Mouse (Mus musculus) myocyte (in vitro differentiated cells): Measurements from ENCODE around the gene En2. TPM values are rescaled to one million over a fixed set of nuclear protein-coding genes. Genes with fewer than 3 reads are reported as not detected.

Source experiments
- H3K27me3 ChIP-seq: one replicate; pipeline ENCODE4 v1.6.1; 2011; ENCODE audit not compliant: control insufficient read depth, insufficient read depth, insufficient read length
- H3K36me3 ChIP-seq: one replicate; pipeline ENCODE4 v1.6.1; 2011; ENCODE audit not compliant: control insufficient read depth, insufficient read depth
- H3K4me2 ChIP-seq: one replicate; pipeline ENCODE4 v1.6.1; 2011; ENCODE audit warnings: low read depth, control low read depth
- H3K4me3 ChIP-seq: one replicate; pipeline ENCODE4 v1.5.1; 2011; ENCODE audit warnings: mild to moderate bottlenecking, control low read depth, moderate library complexity
- H3K79me2 ChIP-seq: one replicate; pipeline ENCODE4 v1.6.1; 2011; ENCODE audit not compliant: control insufficient read depth, insufficient read depth
- H3ac ChIP-seq: one replicate; pipeline ENCODE4 v1.6.1; 2011; ENCODE audit not compliant: control insufficient read depth, insufficient read length
- CEBPB ChIP-seq: IDR thresholded peaks from 2 replicates; pipeline ENCODE4 v1.6.1; 2011; ENCODE audit warnings: mild to moderate bottlenecking, moderate library complexity; ENCODE audit not compliant: poor library complexity, insufficient read depth, severe bottlenecking
- E2F4 ChIP-seq: IDR thresholded peaks from one replicate; pipeline ENCODE4 v1.6.1; 2011; ENCODE audit warnings: mild to moderate bottlenecking, control low read depth, moderate library complexity; ENCODE audit not compliant: insufficient read depth
- MAX ChIP-seq: IDR thresholded peaks from one replicate; pipeline ENCODE4 v1.6.1; 2011; ENCODE audit warnings: low read depth, mild to moderate bottlenecking, control low read depth
- MYOD1 ChIP-seq, 3 experiments: IDR thresholded peaks; one replicate each; pipeline ENCODE4 v1.6.1; 2011; ENCODE audit warnings: control low read depth in 2 of 3, low read depth in 2 of 3, mild to moderate bottlenecking in 2 of 3, moderate library complexity in 1 of 3; ENCODE audit not compliant: insufficient read length in 2 of 3, control insufficient read depth in 1 of 3
- MYOG ChIP-seq, 3 experiments: IDR thresholded peaks; one replicate each; pipeline ENCODE4 v1.6.1; 2011; ENCODE audit warnings: control low read depth in 2 of 3, low read depth in 2 of 3, mild to moderate bottlenecking in 2 of 3; ENCODE audit not compliant: insufficient read length in 2 of 3, control insufficient read depth in 1 of 3, insufficient read depth in 1 of 3
- POLR2A ChIP-seq: IDR thresholded peaks from one replicate; pipeline ENCODE4 v1.6.1; 2011; ENCODE audit warnings: low read depth, mild to moderate bottlenecking, control low read depth, moderate library complexity; ENCODE audit not compliant: insufficient read length
- POLR2AphosphoS2 ChIP-seq: IDR thresholded peaks from one replicate; pipeline ENCODE4 v1.6.1; 2011; ENCODE audit warnings: low read depth, control low read depth; ENCODE audit not compliant: insufficient read length
- REST ChIP-seq: IDR thresholded peaks from one replicate; pipeline ENCODE4 v1.6.1; 2011; ENCODE audit warnings: mild to moderate bottlenecking, control low read depth, moderate library complexity; ENCODE audit not compliant: insufficient read depth, insufficient read length
- SRF ChIP-seq: IDR thresholded peaks from one replicate; pipeline ENCODE4 v1.6.1; 2011; ENCODE audit warnings: low read depth; ENCODE audit not compliant: control insufficient read depth, insufficient read length
- TCF12 ChIP-seq: IDR thresholded peaks from one replicate; pipeline ENCODE4 v1.6.1; 2011; ENCODE audit warnings: mild to moderate bottlenecking, control low read depth; ENCODE audit not compliant: poor library complexity, insufficient read depth, severe bottlenecking
- TCF3 ChIP-seq: IDR thresholded peaks from one replicate; pipeline ENCODE4 v1.6.1; 2011; ENCODE audit warnings: low read depth, control low read depth; ENCODE audit not compliant: insufficient read length
- USF1 ChIP-seq: IDR thresholded peaks from one replicate; pipeline ENCODE4 v1.6.1; 2011; ENCODE audit warnings: low read depth, mild to moderate bottlenecking, control low read depth, moderate library complexity
- polyA plus RNA-seq: library from polyadenylated mRNA; unstranded; fragments of >200 nt; fragmentation: generic; extraction: Trizol; gene quantifications from one replicate; pipeline ENCODE4 v1.2.1, GENCODE M21; 2012; ENCODE audit warnings: missing spikeins

En2 gene
- polyA plus RNA-seq, 1 experiment: not detected

GRCm38 (mm10) chr5:28206448-28206847 lies 41.0 kb downstream of the En2 start:
- TF ChIP-seq TCF3 (no peak), POLR2AphosphoS2 (no peak), TCF12 (no peak), E2F4 (no peak), MYOD1 (IDR thresholded peaks at IDR 0.05; ENCODE audit: control insufficient read depth in 1 of 3, insufficient read length in 2 of 3, low read depth in 2 of 3) (no peak), SRF (no peak), REST (no peak), CEBPB (no peak), POLR2A (no peak), USF1 (no peak)
- H3K36me3 ChIP-seq: no peaks in the 10 kb centered on the region

GRCm38 (mm10) chr5:28207043-28207442 lies 41.5 kb downstream of the En2 start:
- H3K4me2 ChIP-seq: no peak overlapping the region
- no peaks in the 10 kb centered on the region for H3K79me2 ChIP-seq
- TF ChIP-seq SRF: no peak
- no peak for TF ChIP-seq MAX
- no peak for TF ChIP-seq MYOG (IDR thresholded peaks at IDR 0.05; ENCODE audit: control insufficient read depth in 1 of 3, insufficient read depth in 1 of 3, insufficient read length in 2 of 3, low read depth in 2 of 3)
- no peak for TF ChIP-seq CEBPB
- no peak for TF ChIP-seq USF1
- H3ac ChIP-seq: no peak overlapping the region
- peaks cover 37% of the 10 kb centered on the region for H3K27me3 ChIP-seq
- no peak overlapping the region for H3K4me3 ChIP-seq
- H3K36me3 ChIP-seq: no peaks in the 10 kb centered on the region

More at GRCm38 (mm10) chr5:28206448-28206847, 41.0 kb downstream of the En2 start:
- H3K4me2 ChIP-seq: no peak overlapping the region
- no peak overlapping the region for H3K4me3 ChIP-seq
- H3ac ChIP-seq: no peak overlapping the region
- H3K79me2 ChIP-seq: no peaks in the 10 kb centered on the region
- peaks cover 37% of the 10 kb centered on the region for H3K27me3 ChIP-seq

DNA sequence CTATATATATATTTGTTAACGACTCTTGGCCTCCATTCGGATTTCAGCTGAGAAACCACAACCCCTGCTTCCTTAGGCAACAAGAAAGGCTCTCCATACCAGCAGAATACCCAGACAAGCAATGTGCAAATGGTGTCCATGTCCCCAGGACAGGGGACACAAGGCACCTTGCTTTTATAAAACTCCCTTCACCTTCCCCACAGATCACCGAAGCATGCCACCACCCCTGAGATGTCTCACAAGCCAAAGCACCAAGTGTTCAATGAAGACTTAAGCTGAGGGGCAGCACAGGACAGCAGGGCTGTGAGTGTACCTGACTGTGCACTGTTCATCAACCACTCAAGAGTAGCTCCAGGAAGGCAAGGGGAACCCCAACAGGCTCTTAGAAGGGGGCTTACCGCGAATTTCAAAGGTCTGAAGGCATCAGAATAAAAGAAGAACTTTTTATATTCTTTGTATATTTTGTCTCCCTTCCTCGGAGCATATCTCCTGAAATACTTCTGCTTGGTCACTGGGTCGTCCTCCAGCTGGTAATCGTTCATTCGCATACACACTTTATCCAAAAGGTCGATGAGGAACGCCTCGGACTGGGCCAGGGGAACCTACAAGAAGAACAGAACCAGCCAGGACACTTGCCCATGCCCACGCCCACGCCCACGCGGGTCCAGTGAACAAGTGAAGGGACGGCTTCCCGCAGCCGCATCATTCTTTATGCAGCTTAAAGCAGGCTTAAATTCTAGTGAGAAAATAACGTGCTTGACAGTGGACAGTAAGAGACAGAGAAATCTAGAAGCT lies 43.4 kb downstream of the En2 start:
- H3K4me3 ChIP-seq: no peak overlapping the region
- no peak overlapping the region for H3K4me2 ChIP-seq
- no peak overlapping the region for H3ac ChIP-seq
- no peaks in the 10 kb centered on the region for H3K36me3 ChIP-seq
- H3K79me2 ChIP-seq: no peaks in the 10 kb centered on the region
- H3K27me3 ChIP-seq: peaks cover 37% of the 10 kb centered on the region
- TF ChIP-seq POLR2A: no peak
- TF ChIP-seq POLR2AphosphoS2: no peak
- TF ChIP-seq TCF12: no peak
- no peak for TF ChIP-seq USF1
- TF ChIP-seq MAX: no peak
- TF ChIP-seq TCF3: no peak
- TF ChIP-seq CEBPB: no peak
- no peak for TF ChIP-seq MYOG (IDR thresholded peaks at IDR 0.05; ENCODE audit: control insufficient read depth in 1 of 3, insufficient read depth in 1 of 3, insufficient read length in 2 of 3, low read depth in 2 of 3)
- no peak for TF ChIP-seq MYOD1 (IDR thresholded peaks at IDR 0.05; ENCODE audit: control insufficient read depth in 1 of 3, insufficient read length in 2 of 3, low read depth in 2 of 3)
- TF ChIP-seq REST: no peak
- TF ChIP-seq SRF: no peak
- no peak for TF ChIP-seq E2F4

DNA sequence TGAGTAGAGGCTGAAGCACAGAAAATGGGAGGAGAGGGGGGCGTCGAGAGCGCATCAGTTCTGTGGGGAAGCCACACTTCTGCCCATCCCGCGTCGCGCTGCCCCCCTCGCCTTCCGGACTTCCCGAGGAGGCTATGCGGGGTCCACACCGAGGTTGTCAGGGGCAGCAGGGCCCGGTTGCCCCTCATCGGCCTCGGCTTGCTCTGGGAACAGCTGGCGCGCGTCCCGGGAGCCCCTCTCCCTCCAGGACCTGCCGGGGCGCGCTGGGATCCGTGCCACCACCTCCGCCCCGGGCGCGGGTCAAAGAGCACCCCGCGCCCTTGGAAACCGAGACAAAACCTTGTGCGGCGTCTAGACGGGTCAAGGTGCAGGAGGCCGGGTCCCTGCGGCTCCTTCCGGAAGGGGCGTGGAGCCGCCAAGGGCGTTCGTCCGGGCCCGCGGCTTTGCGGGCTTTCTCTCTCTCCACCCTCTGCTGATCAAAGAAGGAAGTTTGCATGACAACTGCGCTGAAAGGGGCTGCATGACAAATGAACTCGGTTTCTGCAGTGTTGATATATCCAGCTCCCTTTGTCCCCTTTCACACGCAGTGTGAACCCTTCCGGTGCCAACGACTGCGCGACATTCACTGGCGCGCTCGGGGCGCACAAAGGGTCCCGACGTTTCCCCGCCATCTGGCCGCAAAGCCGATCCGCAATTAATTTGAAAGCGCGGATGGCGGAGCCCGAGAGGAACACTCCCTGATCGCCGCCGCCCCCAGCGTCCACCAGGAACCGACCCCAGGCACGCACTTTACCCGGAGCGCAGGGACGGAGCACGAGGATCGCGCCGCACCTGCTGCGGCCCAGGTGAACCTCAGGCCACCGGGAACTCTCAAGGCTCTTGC lies 44.3 kb downstream of the En2 start:
- no peak overlapping the region for H3K4me3 ChIP-seq
- H3K79me2 ChIP-seq: no peaks in the 10 kb centered on the region
- H3ac ChIP-seq: no peak overlapping the region
- H3K27me3 ChIP-seq: peaks cover 37% of the 10 kb centered on the region
- no peak for TF ChIP-seq TCF3
- TF ChIP-seq MAX: no peak
- TF ChIP-seq MYOG (IDR thresholded peaks at IDR 0.05; ENCODE audit: control insufficient read depth in 1 of 3, insufficient read depth in 1 of 3, insufficient read length in 2 of 3, low read depth in 2 of 3): no peak
- no peak for TF ChIP-seq POLR2A
- TF ChIP-seq MYOD1 (IDR thresholded peaks at IDR 0.05; ENCODE audit: control insufficient read depth in 1 of 3, insufficient read length in 2 of 3, low read depth in 2 of 3): no peak
- TF ChIP-seq E2F4: no peak
- no peak for TF ChIP-seq POLR2AphosphoS2
- TF ChIP-seq SRF: no peak
- TF ChIP-seq REST: no peak
- TF ChIP-seq CEBPB: no peak
- no peak overlapping the region for H3K4me2 ChIP-seq
- H3K36me3 ChIP-seq: no peaks in the 10 kb centered on the region
